ENCODE assay signal across 25 mouse cellular contexts in the genomic region with DNA sequence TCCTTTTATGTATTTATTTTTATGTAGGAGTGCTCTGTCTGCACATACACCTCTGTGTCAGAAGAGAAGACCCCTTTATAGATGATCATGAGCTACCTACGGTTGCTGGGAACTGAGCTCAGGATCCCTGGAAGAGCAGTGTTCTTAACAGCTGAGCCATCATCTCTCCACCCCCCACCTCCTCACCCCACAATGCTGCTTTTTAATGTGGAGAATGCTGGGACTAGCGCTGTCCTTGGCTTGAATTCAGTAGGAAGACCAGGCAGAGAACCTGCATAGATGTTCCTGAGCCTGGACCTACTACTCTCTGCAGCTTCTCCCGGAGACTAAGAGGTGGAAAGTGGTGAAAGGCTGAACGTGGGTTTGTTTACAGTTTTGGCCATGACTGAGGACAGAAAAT.
DNase-seq lines count a peak whose midpoint lies in the region; ATAC-seq and TF ChIP-seq lines count a peak whose summit lies in the region.
"Had no signal": no experiment of that assay in that cellular context is flagged by ENCODE, and none has a peak within 500 bp of the region (broad histone marks: within the 10 kb centered on the region; RNA-seq: fewer than 3 reads in every experiment).

No protein-coding gene starts in this region.

- H3K4me2 ChIP-seq in heart, embryonic 12.5 days, result no peak overlapping the region
- no peak overlapping the region for H3K4me2 ChIP-seq in lung, embryonic 15.5 days
- H3K4me2 ChIP-seq in lung, postnatal 0 days (replicated peaks; ENCODE audit: low read depth, low read length), result no peak overlapping the region
- H3K4me2 ChIP-seq in stomach, postnatal 0 days (replicated peaks; ENCODE audit: low read depth), result no peak overlapping the region
- H3K4me2 ChIP-seq: embryonic facial prominence, embryonic 15.5 days; forebrain, embryonic 15.5 days; heart, embryonic 13.5 days; hindbrain, embryonic 15.5 days had no signal

- H3K4me1 ChIP-seq in heart, embryonic 10.5 days, result peaks cover 53% of the 10 kb centered on the region
- peaks cover 52% of the 10 kb centered on the region for H3K4me1 ChIP-seq in heart, embryonic 12.5 days (replicated peaks)
- peaks cover 44% of the 10 kb centered on the region for H3K4me1 ChIP-seq in lung, embryonic 15.5 days
- H3K4me1 ChIP-seq in lung, postnatal 0 days (ENCODE audit: insufficient read depth, low read depth, low read length), result peaks cover 15% of the 10 kb centered on the region; the same call in 1 of the 2 replicates
- no peaks in the 10 kb centered on the region; the same call in 1 of the 2 replicates for H3K4me1 ChIP-seq in stomach, postnatal 0 days (replicated peaks; ENCODE audit: control insufficient read depth, insufficient read depth)

- 0 out of 2 replicates have a peak overlapping the region, but pooled peaks have one; percentile 2 for H3K27ac ChIP-seq in heart, embryonic 10.5 days
- no peak overlapping the region for H3K27ac ChIP-seq in heart, embryonic 12.5 days (ENCODE audit: poor library complexity, severe bottlenecking)
- peak overlapping the region; percentile 70; the same call in 1 of the 2 replicates for H3K27ac ChIP-seq in lung, embryonic 15.5 days
- no peak overlapping the region for H3K27ac ChIP-seq in lung, postnatal 0 days (ENCODE audit: low read length)
- peak overlapping the region; percentile 40; the same call in 1 of the 2 replicates for H3K27ac ChIP-seq in stomach, postnatal 0 days (replicated peaks)
- H3K27ac ChIP-seq: embryonic facial prominence, embryonic 15.5 days; forebrain, embryonic 15.5 days; gastrocnemius, adult 2 months had no signal

- no peak overlapping the region for H3K9ac ChIP-seq in heart, embryonic 12.5 days
- H3K9ac ChIP-seq in lung, embryonic 15.5 days, result no peak overlapping the region
- no peak overlapping the region for H3K9ac ChIP-seq in lung, postnatal 0 days (replicated peaks; ENCODE audit: low read depth)
- no peak overlapping the region for H3K9ac ChIP-seq in stomach, postnatal 0 days (ENCODE audit: low read length)
- H3K9ac ChIP-seq: embryonic facial prominence, embryonic 15.5 days; forebrain, embryonic 15.5 days; hindbrain, embryonic 15.5 days had no signal

- no peaks in the 10 kb centered on the region for H3K27me3 ChIP-seq in heart, embryonic 10.5 days (ENCODE audit: insufficient read depth, poor library complexity, severe bottlenecking)
- no peaks in the 10 kb centered on the region for H3K27me3 ChIP-seq in heart, embryonic 12.5 days (replicated peaks)
- no peaks in the 10 kb centered on the region for H3K27me3 ChIP-seq in lung, embryonic 15.5 days
- H3K27me3 ChIP-seq in lung, postnatal 0 days (replicated peaks; ENCODE audit: insufficient read depth, low read length), result no peaks in the 10 kb centered on the region
- no peaks in the 10 kb centered on the region for H3K27me3 ChIP-seq in stomach, postnatal 0 days (ENCODE audit: control insufficient read depth, insufficient read depth, low read length)
- H3K27me3 ChIP-seq: embryonic facial prominence, embryonic 15.5 days; forebrain, embryonic 15.5 days; heart, embryonic 13.5 days; hindbrain, embryonic 15.5 days had no signal

- no peak for DNase-seq in heart, embryonic 10.5 days (ENCODE audit: low spot score)
- no peak for DNase-seq in lung, postnatal 0 days (ENCODE audit: low spot score)
- DNase-seq in right cerebral cortex, adult 18-20 months, result peak; percentile 49
- no peak for DNase-seq in right cerebral cortex, postnatal 4 days
- DNase-seq in stomach, postnatal 0 days (ENCODE audit: low spot score), result no peak
- DNase-seq in layer of hippocampus, postnatal 14 days (ENCODE audit: low spot score in 2 of 2), result no peak
- DNase-seq: adrenal gland, adult 2 months; adrenal gland, postnatal 14 days; cerebellum, adult 11-12 months; cerebellum, adult 8-10 months; cerebellum, postnatal 10 days; cerebellum, postnatal 36 days; embryo, embryonic 11 days; gastrocnemius, adult 2 months; gastrocnemius, postnatal 14 days; heart, adult 11 months; heart, postnatal 14 days; heart, postnatal 4 days had no signal

- peaks cover 21% of the 10 kb centered on the region for H3K36me3 ChIP-seq in heart, embryonic 10.5 days
- H3K36me3 ChIP-seq in heart, embryonic 12.5 days, result peaks cover 13% of the 10 kb centered on the region
- H3K36me3 ChIP-seq in lung, embryonic 15.5 days, result 0 out of 2 replicates have a peak, but pooled peaks cover 4% of the 10 kb centered on the region
- H3K36me3 ChIP-seq in lung, postnatal 0 days (ENCODE audit: insufficient read depth, low read length), result no peaks in the 10 kb centered on the region
- no peaks in the 10 kb centered on the region for H3K36me3 ChIP-seq in stomach, postnatal 0 days (ENCODE audit: control insufficient read depth, insufficient read depth, low read length)

- no peak for TF ChIP-seq EP300 in lung, postnatal 0 days (IDR thresholded peaks at IDR 0.05)
- TF ChIP-seq EP300 in stomach, postnatal 0 days (optimal IDR thresholded peaks at IDR 0.05), result no peak

- H3K4me3 ChIP-seq in heart, embryonic 10.5 days, result no peak overlapping the region
- no peak overlapping the region for H3K4me3 ChIP-seq in heart, embryonic 12.5 days
- no peak overlapping the region for H3K4me3 ChIP-seq in lung, embryonic 15.5 days
- H3K4me3 ChIP-seq in lung, postnatal 0 days (ENCODE audit: low read depth, low read length), result no peak overlapping the region
- H3K4me3 ChIP-seq in stomach, postnatal 0 days (ENCODE audit: low read depth, low read length), result no peak overlapping the region
- H3K4me3 ChIP-seq: embryonic facial prominence, embryonic 15.5 days; forebrain, embryonic 15.5 days; gastrocnemius, adult 2 months; heart, embryonic 13.5 days; hindbrain, embryonic 15.5 days had no signal

- no peaks in the 10 kb centered on the region for H3K9me3 ChIP-seq in heart, embryonic 10.5 days
- H3K9me3 ChIP-seq in heart, embryonic 12.5 days (replicated peaks), result 0 out of 2 replicates have a peak, but pooled peaks cover 2% of the 10 kb centered on the region
- no peaks in the 10 kb centered on the region for H3K9me3 ChIP-seq in lung, embryonic 15.5 days
- no peaks in the 10 kb centered on the region for H3K9me3 ChIP-seq in lung, postnatal 0 days (ENCODE audit: low read length)
- H3K9me3 ChIP-seq in stomach, postnatal 0 days (ENCODE audit: control insufficient read depth, low read length), result no peaks in the 10 kb centered on the region
- H3K9me3 ChIP-seq: embryonic facial prominence, embryonic 15.5 days; forebrain, embryonic 15.5 days; heart, embryonic 13.5 days; hindbrain, embryonic 15.5 days had no signal

- TF ChIP-seq CTCF in lung, postnatal 0 days (IDR thresholded peaks at IDR 0.05), result no peak
- TF ChIP-seq CTCF in stomach, postnatal 0 days (IDR thresholded peaks at IDR 0.05; ENCODE audit: low read depth), result no peak

- 83% methylated on average over 4 of the region's 4 CpGs for WGBS in heart, embryonic 10.5 days
- 78% methylated on average over 4 of the region's 4 CpGs for WGBS in heart, embryonic 12.5 days
- 46% methylated on average over 4 of the region's 4 CpGs for WGBS in lung, embryonic 15.5 days
- 60% methylated on average over 4 of the region's 4 CpGs for WGBS in lung, postnatal 0 days
- WGBS in stomach, postnatal 0 days, result 60% methylated on average over 4 of the region's 4 CpGs

- no peak for ATAC-seq in heart, embryonic 12.5 days (ENCODE audit: insufficient number of reproducible peaks, low FRiP score)
- ATAC-seq in lung, embryonic 15.5 days (ENCODE audit: borderline replicate concordance, extremely low read depth, low FRiP score, low TSS enrichment), result no peak
- no peak for ATAC-seq in lung, postnatal 0 days
- no peak for ATAC-seq in stomach, postnatal 0 days (ENCODE audit: low FRiP score, low TSS enrichment)
- ATAC-seq: CD4-positive, CD25-positive, alpha-beta regulatory T cell, adult 4 months; forebrain, embryonic 15.5 days had no signal

Comparison
In these comparisons a context has a peak if more than half of its experiments do, and no peak if none do; other contexts are left out.
1. H3K27ac ChIP-seq: peak in heart, embryonic 10.5 days (single experiment), lung, embryonic 15.5 days (single experiment) and stomach, postnatal 0 days (single experiment); none in heart, embryonic 12.5 days (single experiment) and lung, postnatal 0 days (single experiment).